Mouse (Mus musculus): ENCODE measurements at regions not wholly inside any gene's neighbourhood (a gene's known extent, or its start where the extent isn't known, plus 50 kb on each side); places are given as distances from the start of the nearest gene placed in this dataset.

- no peak for DNase-seq
Measured at GRCm38 (mm10) chr3:140348670-140349069, 863.5 kb downstream of the Pdha2 start.

GRCm38 (mm10) chr3:140340631-140341030, 871.5 kb downstream of the Pdha2 start:
- no peak for DNase-seq

GRCm38 (mm10) chr3:140313795-140314194, 898.4 kb downstream of the Pdha2 start:
- peak; percentile 1 for DNase-seq

DNA sequence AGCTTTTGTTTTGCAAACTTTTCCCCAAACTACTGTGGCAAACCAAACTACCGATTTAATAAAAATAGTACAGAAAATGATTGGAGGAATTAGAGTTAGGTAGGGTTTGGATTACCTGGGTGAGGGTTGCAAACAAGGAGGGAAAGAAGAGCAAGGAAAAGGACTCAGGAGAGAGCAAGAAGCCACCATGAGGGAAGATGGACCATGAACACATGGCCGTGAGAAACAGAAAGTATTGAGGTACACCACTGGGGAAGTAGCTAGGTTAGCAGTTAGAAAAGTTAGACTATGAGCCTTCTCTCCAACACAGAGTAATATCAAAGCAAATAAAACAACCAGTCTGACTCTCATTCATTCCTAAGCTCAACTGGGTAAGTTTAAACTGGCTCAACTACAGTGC, 912.8 kb downstream of the Pdha2 start:
- DNase-seq = no peak
